Mouse (Mus musculus) heart, embryonic 12.5 days (tissue): Measurements from ENCODE around the gene Lgals1. TPM values are rescaled to one million over a fixed set of nuclear protein-coding genes. Genes with fewer than 3 reads are reported as not detected.
"Not testable (repeated sequence)": the region's sequence is repeated elsewhere in the genome, so short reads cannot be mapped to it uniquely, and the experiment has no call there.

Experiments
- ATAC-seq: fragments of 200-750 bp; cut with Nextera tagmentation; 2 replicates; pipeline ENCODE4 v1.8.0; 2017; ENCODE audit warnings: moderate TSS enrichment, moderate library complexity; ENCODE audit not compliant: insufficient number of reproducible peaks, low FRiP score
- H3K27ac ChIP-seq: fragments of 300-500 bp; sonication (generic); 2 replicates; pipeline ENCODE4 v1.5.1; 2016; ENCODE audit warnings: mild to moderate bottlenecking, moderate library complexity; ENCODE audit not compliant: poor library complexity, severe bottlenecking
- H3K27me3 ChIP-seq: fragments of 300-500 bp; sonication (generic); replicated peaks from 2 replicates; pipeline ENCODE4 v1.6.1; 2016; ENCODE audit warnings: mild to moderate bottlenecking, moderate library complexity
- H3K36me3 ChIP-seq: fragments of 300-500 bp; sonication (generic); 2 replicates; pipeline ENCODE4 v1.6.1; 2016; ENCODE audit warnings: mild to moderate bottlenecking, moderate library complexity
- H3K4me1 ChIP-seq: fragments of 300-500 bp; sonication (generic); replicated peaks from 2 replicates; pipeline ENCODE4 v1.6.1; 2016; ENCODE audit warnings: mild to moderate bottlenecking
- H3K4me2 ChIP-seq: fragments of 300-500 bp; sonication (generic); 2 replicates; pipeline ENCODE4 v1.6.1; 2016; ENCODE audit warnings: mild to moderate bottlenecking, moderate library complexity
- H3K4me3 ChIP-seq: fragments of 300-500 bp; sonication (generic); 2 replicates; pipeline ENCODE4 v1.5.1; 2016; ENCODE audit warnings: mild to moderate bottlenecking
- H3K9ac ChIP-seq: fragments of 300-500 bp; sonication (generic); 2 replicates; pipeline ENCODE4 v1.6.1; 2016; ENCODE audit warnings: mild to moderate bottlenecking, moderate library complexity
- H3K9me3 ChIP-seq: fragments of 300-500 bp; sonication (generic); replicated peaks from 2 replicates; pipeline ENCODE4 v1.6.1; 2016; ENCODE audit warnings: mild to moderate bottlenecking, moderate library complexity
- WGBS: fragments of 180-500 bp; shearing (Covaris S2); methylation state at CpG from one replicate; pipeline ENCODE4 v1.1.7; 2016; 5-methylcytosine and 5-hydroxymethylcytosine counted together
- polyA plus RNA-seq: library from polyadenylated mRNA; unstranded; fragments of >200 nt; fragmentation: Nextera tagmentation; extraction: Ambion mirVana; gene quantifications from 2 replicates; pipeline ENCODE4 v1.2.1, GENCODE M21; 2016

Gene Lgals1
- 667 and 690 TPM in 2 replicates for polyA plus RNA-seq

DNA sequence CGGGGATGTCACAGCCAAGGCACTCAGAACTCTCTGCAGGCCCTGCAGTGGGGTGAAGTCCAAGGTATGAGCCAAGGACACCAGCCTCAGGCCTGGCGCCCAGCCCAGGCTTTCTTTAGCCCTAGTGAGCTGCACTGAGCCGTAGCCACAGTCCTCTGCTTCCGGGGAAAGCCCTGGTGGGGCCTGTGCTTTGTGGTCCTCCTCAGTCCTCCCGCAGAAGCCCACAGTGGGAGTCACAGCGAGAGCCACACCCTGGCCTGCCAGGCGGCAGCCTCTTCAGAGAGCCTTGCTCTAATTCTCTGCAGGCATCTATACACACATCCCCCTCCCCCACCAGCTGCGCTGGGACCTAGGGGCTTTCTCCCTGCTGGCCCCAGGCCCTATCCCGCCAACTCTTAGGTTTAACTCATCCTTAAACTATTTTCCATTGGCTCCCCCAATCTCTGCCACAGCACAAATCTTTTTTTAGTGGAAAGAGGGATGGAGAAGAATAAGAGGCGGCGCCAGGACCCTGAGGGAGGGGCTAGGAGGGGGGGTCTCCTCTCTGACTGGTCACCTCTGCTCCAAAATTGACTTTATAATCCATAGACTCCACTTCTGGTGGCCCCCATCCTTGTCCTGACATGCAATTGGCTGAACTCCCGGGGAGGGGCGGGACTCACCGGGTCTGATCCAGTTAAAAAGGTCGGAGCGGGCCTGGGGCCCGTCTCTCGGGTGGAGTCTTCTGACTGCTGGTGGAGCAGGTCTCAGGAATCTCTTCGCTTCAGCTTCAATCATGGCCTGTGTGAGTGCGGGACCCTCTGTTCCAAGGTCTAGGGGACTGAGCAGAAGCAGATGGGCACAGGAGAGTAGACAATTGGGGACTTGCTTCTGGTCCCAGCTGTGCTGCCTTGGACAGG is at the start of gene Lgals1:
TSS of gene Lgals1 (plus strand) at position 705 of the 899 bp plus-strand sequence.
- Histone ChIP-seq H3K36me3 (peaks cover 14% of the 10 kb centered on the region), H3K4me2 (peak within 1 kb of the TSS; percentile 77), H3K4me1 (peaks cover 40% of the 10 kb centered on the region), H3K27me3 (no peaks in the 10 kb centered on the region), H3K9me3 (no peaks in the 10 kb centered on the region), H3K4me3 (peak within 1 kb of the TSS; percentile 56), H3K9ac (peak within 1 kb of the TSS; percentile 76), H3K27ac (peak within 1 kb of the TSS; percentile 96)
- peak; percentile 81 for ATAC-seq
- WGBS = 5% methylated on average over 20 of the region's 20 CpGs

DNA sequence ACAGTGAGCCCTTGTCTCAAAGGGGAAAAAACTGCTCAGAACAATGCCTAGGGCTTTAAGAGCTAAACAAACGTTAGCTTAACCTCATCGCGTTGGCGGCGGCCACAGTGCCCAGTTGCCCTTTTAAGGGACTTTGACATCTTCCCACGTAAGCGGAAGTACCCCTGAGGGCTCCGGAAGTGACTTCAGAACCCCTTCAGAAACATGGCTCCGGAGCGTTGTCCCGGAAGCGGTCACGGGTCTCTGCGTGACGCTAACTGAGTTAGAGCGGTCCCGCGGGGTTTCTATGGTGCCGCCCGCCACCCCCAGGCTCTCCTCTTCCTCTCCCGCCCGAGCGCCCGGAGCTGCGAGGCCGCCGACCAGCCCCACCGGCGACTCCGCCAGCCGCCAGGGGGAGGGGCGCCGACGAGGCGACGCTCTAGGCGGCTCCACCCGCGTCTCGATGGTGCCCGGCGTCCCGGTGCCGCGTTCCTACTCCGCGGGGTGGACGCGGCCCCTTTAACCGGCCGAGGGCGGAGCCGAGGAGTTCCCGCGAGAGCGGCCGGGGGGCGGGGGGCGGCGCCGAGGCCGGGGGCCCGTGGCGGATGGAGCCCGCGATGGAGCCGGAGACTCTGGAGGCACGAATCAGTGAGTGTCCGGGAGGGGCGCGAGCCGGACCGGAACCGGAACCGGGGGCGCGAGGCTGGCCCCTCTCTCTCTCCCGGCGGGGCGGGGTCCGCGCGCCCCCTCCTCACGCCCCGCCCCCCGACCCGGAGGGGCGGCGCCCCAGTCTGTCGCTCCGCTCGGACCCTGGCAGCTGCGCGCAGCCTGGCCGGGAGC is 49.3 kb upstream of the Lgals1 start, which contains the start of gene Gga1:
TSS of gene Gga1 (plus strand) at position 200 of the 819 bp plus-strand sequence.
- H3K9me3 ChIP-seq = no peaks in the 10 kb centered on the region
- peak within 1 kb of the TSS; percentile 90 for H3K9ac ChIP-seq
- peaks cover 43% of the 10 kb centered on the region for H3K4me1 ChIP-seq
- H3K27me3 ChIP-seq = no peaks in the 10 kb centered on the region
- peak within 1 kb of the TSS; percentile 78 for H3K4me3 ChIP-seq
- H3K36me3 ChIP-seq = peaks cover 25% of the 10 kb centered on the region
- peak; percentile 94 for ATAC-seq
- 1% methylated on average over 67 of the region's 95 CpGs for WGBS
- peak within 1 kb of the TSS; percentile 77 for H3K4me2 ChIP-seq
- H3K27ac ChIP-seq = peak within 1 kb of the TSS; percentile 99

DNA sequence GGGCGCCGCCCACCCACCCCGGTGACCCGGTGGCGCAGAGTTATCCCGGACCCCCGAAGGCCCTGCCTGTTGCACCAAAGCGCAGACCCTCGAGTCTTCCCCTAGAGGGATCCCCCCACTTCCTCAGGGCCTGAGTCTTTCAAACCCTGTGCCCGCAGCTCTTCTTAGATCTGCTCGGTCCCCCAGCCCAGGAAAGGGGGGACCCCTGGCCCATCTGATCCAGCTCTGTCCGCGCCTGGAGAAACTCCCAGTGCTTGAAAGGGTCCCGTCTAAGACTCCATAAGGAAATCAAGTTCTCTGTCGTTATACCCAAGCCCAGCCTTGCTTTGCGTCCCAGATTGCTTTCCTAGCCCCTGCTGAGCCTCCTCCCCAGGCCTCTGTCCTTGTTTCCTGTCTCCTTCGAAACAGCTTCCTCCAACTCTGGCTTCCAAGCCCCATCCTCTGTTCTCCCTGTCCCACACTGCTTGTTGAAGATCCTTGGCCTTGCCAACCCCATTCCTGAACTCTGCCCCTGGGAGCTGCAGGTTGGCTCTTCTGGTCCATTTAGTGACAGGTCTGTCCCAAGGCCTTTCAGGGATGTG is 48.6 kb upstream of the Lgals1 start:
- Histone ChIP-seq H3K27ac (peak overlapping the region; percentile 99), H3K4me2 (peak overlapping the region; percentile 77), H3K4me3 (peak overlapping the region; percentile 78), H3K36me3 (peaks cover 32% of the 10 kb centered on the region), H3K9me3 (no peaks in the 10 kb centered on the region), H3K27me3 (no peaks in the 10 kb centered on the region), H3K9ac (peak overlapping the region; percentile 90), H3K4me1 (peaks cover 43% of the 10 kb centered on the region)
- WGBS = under 1% methylated on average over 17 of the region's 17 CpGs
- no peak for ATAC-seq

DNA sequence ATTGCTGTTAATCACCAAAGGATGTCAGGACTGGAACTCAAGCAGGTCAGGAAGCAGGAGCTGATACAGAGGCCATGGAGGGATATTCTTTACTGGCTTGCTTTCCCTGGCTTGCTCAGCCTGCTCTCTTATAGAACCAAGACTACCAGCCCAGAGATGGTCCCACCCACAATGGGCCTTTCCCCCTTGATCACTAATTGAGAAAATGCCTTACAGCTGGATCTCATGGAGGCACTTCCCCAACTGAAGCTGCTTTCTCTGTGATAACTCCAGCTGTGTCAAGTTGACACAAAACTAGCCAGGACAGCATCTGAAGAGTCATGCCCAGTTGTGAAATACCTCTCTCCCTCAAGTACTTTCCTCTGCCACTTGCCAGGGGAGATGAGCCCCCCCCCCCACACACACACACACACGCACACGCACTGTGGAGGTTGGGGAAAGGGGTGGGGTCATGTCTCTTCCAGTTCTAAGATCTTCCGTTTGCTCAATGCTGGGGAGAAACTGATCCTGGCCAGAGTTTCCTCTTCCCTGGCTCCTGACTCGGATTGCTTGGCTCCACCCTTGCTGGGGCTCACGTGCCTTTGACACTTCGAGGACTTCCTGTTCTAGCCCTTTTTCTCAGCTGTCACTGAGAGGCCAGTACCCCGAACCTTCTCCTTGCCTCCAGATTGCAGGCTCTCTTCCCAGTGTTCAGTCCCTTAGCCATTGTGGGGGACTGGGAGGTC is 47.6 kb upstream of the Lgals1 start:
- ATAC-seq, H3K4me3 ChIP-seq, H3K27me3 ChIP-seq, H3K9me3 ChIP-seq: not testable (repeated sequence)
- Histone ChIP-seq H3K9ac (peak overlapping the region; percentile 42; the same call in 1 of the 2 replicates), H3K27ac (peak overlapping the region; percentile 48; the same call in 1 of the 2 replicates), H3K36me3 (peaks cover 42% of the 10 kb centered on the region), H3K4me2 (peak overlapping the region; percentile 77), H3K4me1 (peaks cover 39% of the 10 kb centered on the region)
- 49% methylated on average over 7 of the region's 7 CpGs for WGBS

DNA sequence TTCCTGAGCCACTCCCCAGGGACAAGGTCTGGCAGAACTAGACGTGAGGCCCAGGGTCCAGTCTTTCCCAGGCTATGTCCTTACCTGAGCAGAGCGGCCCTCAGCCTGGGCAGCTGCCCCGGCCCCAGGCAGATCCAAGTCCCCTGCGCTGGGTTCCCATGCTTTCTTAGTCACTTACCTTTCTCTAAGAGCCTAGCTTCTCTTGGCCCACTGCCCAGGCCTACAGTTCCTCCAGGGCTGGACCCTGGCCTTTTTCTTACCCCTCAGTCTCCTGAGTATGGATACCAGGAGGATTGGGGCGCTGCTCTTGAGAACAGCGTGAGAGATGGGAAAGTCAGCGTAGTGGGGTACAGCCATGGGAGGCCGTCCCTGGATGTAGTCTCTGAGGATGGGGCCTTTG is 46.1 kb upstream of the Lgals1 start:
- WGBS = 91% methylated on average over 8 of the region's 8 CpGs
- peaks cover 37% of the 10 kb centered on the region for H3K4me1 ChIP-seq
- ATAC-seq = no peak
- no peak overlapping the region for H3K4me2 ChIP-seq
- no peaks in the 10 kb centered on the region for H3K9me3 ChIP-seq
- no peak overlapping the region for H3K4me3 ChIP-seq
- H3K27ac ChIP-seq = no peak overlapping the region
- H3K9ac ChIP-seq = peak overlapping the region; percentile 42; the same call in 1 of the 2 replicates
- peaks cover 55% of the 10 kb centered on the region for H3K36me3 ChIP-seq
- H3K27me3 ChIP-seq = no peaks in the 10 kb centered on the region

DNA sequence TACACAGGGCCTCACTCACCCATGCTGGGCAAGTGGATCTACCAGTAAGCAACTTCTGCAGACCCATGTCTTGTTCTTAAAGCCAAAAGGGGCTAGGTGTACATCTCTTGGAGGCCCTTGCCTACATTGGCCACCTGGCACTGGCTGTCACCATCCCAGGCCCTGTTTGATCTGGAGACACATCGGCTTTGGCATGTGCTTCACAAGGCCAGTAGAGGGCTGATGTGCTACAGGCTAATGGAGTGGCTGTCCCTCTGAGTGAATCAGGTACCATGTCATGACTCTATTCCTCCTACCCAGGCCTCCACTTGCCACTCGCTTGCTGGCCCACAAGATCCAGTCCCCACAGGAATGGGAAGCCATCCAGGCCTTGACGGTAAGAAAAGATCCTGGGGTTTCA is 44.7 kb upstream of the Lgals1 start:
- H3K27ac ChIP-seq = no peak overlapping the region
- H3K4me3 ChIP-seq = no peak overlapping the region
- H3K27me3 ChIP-seq = no peaks in the 10 kb centered on the region
- H3K4me1 ChIP-seq = peaks cover 27% of the 10 kb centered on the region
- no peak overlapping the region for H3K4me2 ChIP-seq
- H3K9ac ChIP-seq = no peak overlapping the region
- H3K9me3 ChIP-seq = no peaks in the 10 kb centered on the region
- peaks cover 69% of the 10 kb centered on the region for H3K36me3 ChIP-seq
- 77% methylated on average over 3 of the region's 3 CpGs for WGBS
- no peak for ATAC-seq

DNA sequence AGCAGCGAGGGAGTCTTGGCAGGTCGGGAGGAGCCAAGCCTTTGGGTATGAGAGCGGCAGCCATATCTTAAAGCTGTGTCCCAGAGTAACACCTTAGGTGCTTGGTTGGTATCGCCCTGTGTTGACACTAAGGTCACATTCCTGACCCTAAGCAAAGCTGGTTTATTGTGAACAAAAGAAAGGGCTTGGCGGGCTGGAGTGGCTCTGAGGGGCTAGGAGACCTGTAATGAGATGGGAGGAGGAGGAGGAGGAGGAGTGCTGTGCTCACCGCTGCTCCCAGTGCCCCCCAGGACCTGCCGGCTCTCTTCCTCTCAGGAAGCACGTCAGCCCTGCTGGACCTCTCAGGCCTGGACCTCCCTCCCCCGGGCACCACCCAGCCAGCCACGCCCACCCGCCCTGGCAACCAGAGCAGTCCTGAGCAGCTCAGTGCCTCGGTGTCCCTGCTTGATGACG is 37.1 kb upstream of the Lgals1 start:
- 0 out of 2 replicates have a peak overlapping the region, but pooled peaks have one; percentile 14 for H3K4me2 ChIP-seq
- WGBS = 38% methylated on average over 13 of the region's 13 CpGs
- peak; percentile 46; the same call in 1 of the 2 replicates for ATAC-seq

DNA sequence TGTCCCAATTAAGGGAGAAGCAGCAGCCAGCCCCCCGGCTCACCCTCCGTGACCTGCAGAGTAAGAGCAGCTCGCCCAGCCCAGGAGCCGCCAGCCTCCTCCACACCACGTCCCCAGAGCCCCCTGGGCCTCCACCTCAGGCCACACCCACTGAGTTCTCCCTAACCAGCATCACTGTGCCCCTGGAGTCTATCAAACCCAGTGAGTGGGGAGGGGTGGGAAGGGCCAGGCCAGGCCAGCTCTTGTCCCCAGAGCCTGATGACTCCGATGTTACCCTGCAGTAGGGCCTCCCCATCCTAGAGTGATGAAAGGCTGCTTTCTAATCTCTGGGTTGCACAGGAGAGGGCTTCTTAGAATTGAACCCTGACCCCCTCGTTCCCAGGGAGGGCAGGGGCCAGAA is 34.1 kb upstream of the Lgals1 start:
- WGBS = 15% methylated on average over 7 of the region's 7 CpGs
- Histone ChIP-seq H3K4me3 (no peak overlapping the region), H3K9ac (peak overlapping the region; percentile 46; the same call in 1 of the 2 replicates), H3K4me1 (peaks cover 85% of the 10 kb centered on the region), H3K4me2 (peak overlapping the region; percentile 27; the same call in 1 of the 2 replicates), H3K27ac (peak overlapping the region; percentile 75), H3K27me3 (no peaks in the 10 kb centered on the region), H3K9me3 (no peaks in the 10 kb centered on the region), H3K36me3 (peaks cover 74% of the 10 kb centered on the region)
- peak; percentile 56 for ATAC-seq

More for the DNA sequence above, 37.1 kb upstream of the Lgals1 start:
- H3K27ac ChIP-seq = peak overlapping the region; percentile 14; the same call in 1 of the 2 replicates
- peaks cover 57% of the 10 kb centered on the region for H3K4me1 ChIP-seq
- H3K9ac ChIP-seq = peak overlapping the region; percentile 44; the same call in 1 of the 2 replicates
- no peaks in the 10 kb centered on the region for H3K27me3 ChIP-seq
- peaks cover 94% of the 10 kb centered on the region for H3K36me3 ChIP-seq
- no peak overlapping the region for H3K4me3 ChIP-seq
- H3K9me3 ChIP-seq = no peaks in the 10 kb centered on the region

DNA sequence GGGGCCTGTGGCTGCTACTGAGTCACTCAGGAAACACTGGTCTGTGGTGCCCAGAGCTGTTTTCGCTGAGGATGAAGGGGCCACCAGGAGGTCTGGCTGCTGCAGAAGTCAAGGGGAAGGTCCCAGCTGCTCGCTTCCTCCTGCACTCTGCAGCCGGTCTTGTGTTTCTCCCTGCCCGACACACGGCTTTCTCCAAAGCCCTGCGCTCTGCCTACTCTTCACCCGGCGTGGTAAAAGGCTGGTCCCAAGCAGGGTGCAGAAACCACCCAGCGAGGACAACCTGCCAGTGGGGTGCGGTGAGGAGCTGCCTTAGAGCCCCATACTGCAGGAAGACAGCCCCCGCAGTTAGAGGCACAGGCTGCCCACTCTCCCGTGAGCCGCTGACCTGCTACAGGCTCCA is 31.8 kb upstream of the Lgals1 start:
- H3K9me3 ChIP-seq = no peaks in the 10 kb centered on the region
- no peak for ATAC-seq
- peak overlapping the region; percentile 55 for H3K9ac ChIP-seq
- H3K27me3 ChIP-seq = no peaks in the 10 kb centered on the region
- peak overlapping the region; percentile 75 for H3K27ac ChIP-seq
- H3K4me3 ChIP-seq = no peak overlapping the region
- H3K4me1 ChIP-seq = peaks cover 88% of the 10 kb centered on the region
- peaks cover 54% of the 10 kb centered on the region for H3K36me3 ChIP-seq
- 65% methylated on average over 13 of the region's 13 CpGs for WGBS
- H3K4me2 ChIP-seq = peak overlapping the region; percentile 12; the same call in 1 of the 2 replicates

DNA sequence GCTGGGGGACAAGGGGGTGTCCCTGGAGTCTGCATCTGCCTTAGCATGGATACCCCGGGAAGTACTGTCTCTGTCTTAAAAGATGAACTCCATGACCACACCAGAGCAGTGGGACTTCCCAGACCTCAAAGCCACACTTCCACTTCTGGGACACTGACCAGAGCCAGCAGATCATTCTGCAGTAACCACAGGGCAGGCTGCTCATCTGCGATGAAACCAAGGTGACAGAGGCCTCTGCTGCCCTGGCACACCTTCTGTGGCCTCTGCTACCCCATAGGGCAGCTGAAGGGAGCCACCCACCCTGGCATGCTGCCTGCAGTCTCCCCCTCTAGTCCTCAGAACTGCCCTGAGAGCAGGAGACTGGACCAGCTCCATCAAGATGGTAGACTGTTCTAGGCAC is 30.8 kb upstream of the Lgals1 start:
- Histone ChIP-seq H3K27me3 (no peaks in the 10 kb centered on the region), H3K9ac (0 out of 2 replicates have a peak overlapping the region, but pooled peaks have one; percentile 26), H3K4me1 (peaks cover 87% of the 10 kb centered on the region), H3K9me3 (no peaks in the 10 kb centered on the region), H3K4me2 (no peak overlapping the region), H3K27ac (no peak overlapping the region), H3K4me3 (no peak overlapping the region), H3K36me3 (peaks cover 45% of the 10 kb centered on the region)
- 84% methylated on average over 2 of the region's 2 CpGs for WGBS
- ATAC-seq = no peak
